Mouse (Mus musculus) embryonic facial prominence, embryonic 15.5 days (tissue): ENCODE data around the gene Gm10959. TPM values are rescaled to one million over a fixed set of nuclear protein-coding genes. Genes with fewer than 3 reads are reported as not detected.

ENCODE experiments used
- ATAC-seq: fragments of 200-750 bp; cut with Nextera tagmentation; 2 replicates; pipeline ENCODE4 v1.8.0; 2017; ENCODE audit warnings: low read depth, moderate TSS enrichment; ENCODE audit not compliant: insufficient number of reproducible peaks, low FRiP score, low TSS enrichment
- H3K27ac ChIP-seq: fragments of 300-500 bp; sonication (generic); replicated peaks from 2 replicates; pipeline ENCODE4 v1.5.1; 2015; ENCODE audit warnings: mild to moderate bottlenecking, inconsistent platforms
- H3K27me3 ChIP-seq: fragments of 300-500 bp; sonication (generic); 2 replicates; pipeline ENCODE4 v1.6.1; 2015; ENCODE audit warnings: inconsistent platforms
- H3K36me3 ChIP-seq: fragments of 300-500 bp; sonication (generic); 2 replicates; pipeline ENCODE4 v1.6.1; 2015; ENCODE audit warnings: mild to moderate bottlenecking, inconsistent platforms
- H3K4me1 ChIP-seq: fragments of 300-500 bp; sonication (generic); 2 replicates; pipeline ENCODE4 v1.6.1; 2015; ENCODE audit warnings: inconsistent platforms
- H3K4me2 ChIP-seq: fragments of 300-500 bp; sonication (generic); replicated peaks from 2 replicates; pipeline ENCODE4 v1.6.1; 2015; ENCODE audit warnings: mild to moderate bottlenecking, inconsistent platforms
- H3K4me3 ChIP-seq: fragments of 300-500 bp; sonication (generic); replicated peaks from 2 replicates; pipeline ENCODE4 v1.5.1; 2015; ENCODE audit warnings: mild to moderate bottlenecking, inconsistent platforms
- H3K9ac ChIP-seq: fragments of 300-500 bp; sonication (generic); 2 replicates; pipeline ENCODE4 v1.6.1; 2015; ENCODE audit warnings: inconsistent platforms
- H3K9me3 ChIP-seq: fragments of 300-500 bp; sonication (generic); replicated peaks from 2 replicates; pipeline ENCODE4 v1.6.1; 2016; ENCODE audit warnings: inconsistent platforms
- WGBS: fragments of 180-500 bp; shearing (Covaris S2); methylation state at CpG from one replicate; pipeline ENCODE4 v1.1.7; 2015; 5-methylcytosine and 5-hydroxymethylcytosine counted together
- polyA plus RNA-seq: library from polyadenylated mRNA; unstranded; fragments of >200 nt; fragmentation: Nextera tagmentation; extraction: Ambion mirVana; gene quantifications from 2 replicates; pipeline ENCODE4 v1.2.1, GENCODE M21; 2015

Gm10959 gene
- polyA plus RNA-seq, 1 experiment from 2014 or later, result not detected

DNA sequence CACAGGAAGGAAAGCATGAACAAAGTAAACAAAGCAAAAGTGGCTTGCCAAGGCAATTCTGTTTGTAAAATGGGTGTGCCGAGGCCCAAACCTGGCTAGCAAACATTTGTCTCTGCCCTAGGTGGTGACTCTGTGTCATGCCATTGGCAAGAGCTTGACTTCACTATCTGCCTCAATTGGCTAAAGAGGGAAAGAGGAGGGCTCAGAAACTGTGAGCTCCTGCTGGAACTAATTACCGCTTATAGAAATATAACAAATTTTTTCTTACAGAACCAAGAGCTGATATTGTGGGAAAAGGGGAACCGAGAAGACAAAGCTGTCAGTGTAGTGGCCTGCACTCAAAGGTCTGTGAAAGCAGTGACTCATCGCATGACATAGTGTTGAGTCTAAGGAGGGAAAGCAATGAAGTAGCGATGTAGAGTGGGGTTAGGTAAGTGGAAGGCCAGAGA lies 30.8 kb downstream of the Gm10959 start:
- no peak overlapping the region for H3K9ac ChIP-seq
- H3K27ac ChIP-seq, result no peak overlapping the region
- no peaks in the 10 kb centered on the region for H3K4me1 ChIP-seq
- 68% methylated on average over 5 of the region's 5 CpGs for WGBS
- no peaks in the 10 kb centered on the region for H3K27me3 ChIP-seq
- no peak overlapping the region for H3K4me3 ChIP-seq
- ATAC-seq, result no peak
- H3K4me2 ChIP-seq, result no peak overlapping the region
- H3K9me3 ChIP-seq, result no peaks in the 10 kb centered on the region
- no peaks in the 10 kb centered on the region for H3K36me3 ChIP-seq

DNA sequence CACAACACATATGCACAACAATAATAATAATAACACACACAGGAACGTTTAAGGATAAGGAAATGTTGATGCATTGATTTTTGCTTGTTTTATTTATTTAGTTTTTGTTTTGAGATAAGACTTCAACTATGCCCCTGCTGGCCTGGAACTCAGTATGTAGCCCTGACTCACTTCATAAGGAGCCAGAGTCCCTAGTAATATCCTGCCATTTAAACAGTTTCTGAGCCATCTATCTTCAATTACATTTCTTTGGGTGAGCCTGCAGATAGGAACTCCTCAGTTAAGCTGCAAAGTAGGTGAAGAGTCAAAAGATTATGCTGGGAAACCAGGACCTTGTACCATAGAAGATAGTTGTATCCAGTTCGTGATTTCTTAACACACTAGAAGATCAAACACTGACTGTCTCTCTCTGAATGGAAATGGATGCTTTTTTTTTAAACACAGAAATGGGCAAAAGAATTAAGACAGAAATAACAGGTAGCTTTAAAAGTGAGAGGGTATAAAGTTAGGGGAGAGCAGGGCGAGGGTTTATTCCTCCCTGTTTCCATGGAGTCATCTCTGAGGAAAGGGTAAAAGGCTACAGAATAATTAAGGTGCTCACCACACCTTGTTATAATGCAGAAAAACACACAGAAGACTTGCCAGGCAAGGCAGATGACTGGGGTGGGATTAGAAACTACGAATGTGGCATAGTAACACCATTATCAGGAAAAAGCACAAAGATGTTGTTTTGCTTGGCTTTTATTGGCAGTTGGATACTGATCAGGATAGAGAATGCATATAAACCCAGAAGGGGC lies 31.5 kb downstream of the Gm10959 start:
- no peaks in the 10 kb centered on the region for H3K36me3 ChIP-seq

DNA sequence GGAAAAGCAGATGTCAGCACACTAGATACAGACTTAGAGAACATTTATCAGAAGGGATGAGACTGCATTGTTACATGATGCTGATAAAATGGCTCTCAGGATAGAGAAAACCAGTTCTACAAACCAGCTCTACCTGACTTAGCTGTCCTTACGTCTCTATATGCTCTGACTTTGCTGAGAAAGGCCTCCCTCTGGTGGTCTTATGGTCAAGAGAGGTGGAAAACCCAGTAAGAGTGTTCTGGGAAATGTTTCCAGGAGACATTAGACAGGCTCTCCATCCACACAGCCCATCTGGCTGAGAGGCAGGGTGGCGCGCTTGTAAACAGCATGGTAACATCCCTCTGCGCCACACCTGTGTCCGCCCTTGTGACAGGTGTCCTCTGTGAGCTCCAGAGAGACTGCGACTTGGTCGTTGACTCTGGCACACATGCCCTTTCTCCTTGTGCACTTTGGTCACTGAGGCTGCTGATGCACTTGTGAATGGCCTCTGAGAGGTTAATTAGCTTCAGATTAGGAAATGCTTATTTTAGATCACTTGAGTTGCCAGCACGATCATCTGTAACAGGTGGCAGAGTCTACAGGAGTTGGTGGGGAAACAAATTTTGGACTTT lies 40.4 kb downstream of the Gm10959 start:
- Histone ChIP-seq H3K27ac (no peak overlapping the region), H3K9me3 (no peaks in the 10 kb centered on the region), H3K9ac (no peak overlapping the region), H3K4me1 (no peaks in the 10 kb centered on the region), H3K4me3 (no peak overlapping the region), H3K4me2 (no peak overlapping the region), H3K36me3 (no peaks in the 10 kb centered on the region), H3K27me3 (no peaks in the 10 kb centered on the region)
- 81% methylated on average over 8 of the region's 8 CpGs for WGBS
- ATAC-seq, result no peak

More for the DNA sequence above, 31.5 kb downstream of the Gm10959 start:
- Histone ChIP-seq H3K27me3 (no peaks in the 10 kb centered on the region), H3K4me3 (no peak overlapping the region), H3K9me3 (no peaks in the 10 kb centered on the region), H3K9ac (no peak overlapping the region), H3K4me2 (no peak overlapping the region), H3K27ac (no peak overlapping the region), H3K4me1 (no peaks in the 10 kb centered on the region)
- WGBS, result 76% methylated on average over 4 of the region's 4 CpGs
- ATAC-seq, result no peak

DNA sequence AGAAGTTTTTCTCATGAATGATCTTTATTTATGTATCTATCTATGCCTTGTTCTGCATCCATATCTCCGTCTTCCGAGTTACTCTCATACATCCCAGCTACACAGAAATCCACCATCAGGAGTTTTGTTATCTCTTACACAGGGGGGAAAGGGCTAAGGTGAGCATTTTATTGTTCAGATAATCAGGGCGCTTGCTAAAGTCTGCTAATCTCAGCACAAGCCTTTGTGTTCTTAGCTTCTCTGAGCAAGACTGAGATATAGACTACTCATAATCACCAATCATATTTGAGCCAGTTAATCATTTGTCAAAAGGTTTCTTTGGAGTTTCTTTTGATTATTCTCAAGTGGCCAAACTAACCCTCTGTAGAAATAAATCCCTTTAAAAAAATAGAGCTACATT lies 41.6 kb downstream of the Gm10959 start:
- 95% methylated on average over 3 of the region's 3 CpGs for WGBS
- no peak overlapping the region for H3K9ac ChIP-seq

GRCm38 (mm10) chr3:122876870-122877269 lies 42.3 kb downstream of the Gm10959 start:
- Histone ChIP-seq H3K4me1 (no peaks in the 10 kb centered on the region), H3K9ac (no peak overlapping the region), H3K9me3 (no peaks in the 10 kb centered on the region), H3K4me3 (no peak overlapping the region), H3K36me3 (no peaks in the 10 kb centered on the region), H3K4me2 (no peak overlapping the region), H3K27me3 (no peaks in the 10 kb centered on the region), H3K27ac (no peak overlapping the region)
- no peak for ATAC-seq
- 88% methylated on average over 2 of the region's 2 CpGs for WGBS

More for the DNA sequence above, 41.6 kb downstream of the Gm10959 start:
- no peaks in the 10 kb centered on the region for H3K4me1 ChIP-seq
- H3K36me3 ChIP-seq, result no peaks in the 10 kb centered on the region
- ATAC-seq, result no peak
- H3K9me3 ChIP-seq, result no peaks in the 10 kb centered on the region
- H3K4me3 ChIP-seq, result no peak overlapping the region
- H3K27ac ChIP-seq, result no peak overlapping the region
- H3K27me3 ChIP-seq, result no peaks in the 10 kb centered on the region
- no peak overlapping the region for H3K4me2 ChIP-seq

DNA sequence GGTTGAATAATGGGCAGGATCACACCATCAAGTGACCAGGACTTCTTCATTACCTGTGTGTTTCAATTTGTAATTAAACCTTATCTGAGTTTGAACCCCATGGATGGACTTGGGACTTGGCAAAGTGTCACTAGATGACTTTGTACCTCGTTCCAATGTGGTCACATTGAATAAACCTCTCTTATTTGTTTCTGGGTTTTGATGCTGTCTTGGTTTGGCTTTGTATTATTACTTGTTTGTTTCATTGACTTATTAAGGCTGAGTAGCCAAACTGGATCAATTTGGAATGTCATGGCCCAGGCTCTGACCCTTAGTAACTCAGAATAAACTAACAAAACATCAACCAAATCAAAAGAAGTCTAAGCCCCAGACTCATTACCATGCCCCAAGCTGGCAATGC lies 47.6 kb downstream of the Gm10959 start:
- Histone ChIP-seq H3K4me1 (no peaks in the 10 kb centered on the region), H3K4me2 (no peak overlapping the region), H3K27ac (no peak overlapping the region), H3K9ac (no peak overlapping the region), H3K4me3 (no peak overlapping the region), H3K9me3 (no peaks in the 10 kb centered on the region), H3K27me3 (no peaks in the 10 kb centered on the region), H3K36me3 (no peaks in the 10 kb centered on the region)
- WGBS, result 92% methylated on average over 1 of the region's 1 CpGs
- no peak for ATAC-seq

DNA sequence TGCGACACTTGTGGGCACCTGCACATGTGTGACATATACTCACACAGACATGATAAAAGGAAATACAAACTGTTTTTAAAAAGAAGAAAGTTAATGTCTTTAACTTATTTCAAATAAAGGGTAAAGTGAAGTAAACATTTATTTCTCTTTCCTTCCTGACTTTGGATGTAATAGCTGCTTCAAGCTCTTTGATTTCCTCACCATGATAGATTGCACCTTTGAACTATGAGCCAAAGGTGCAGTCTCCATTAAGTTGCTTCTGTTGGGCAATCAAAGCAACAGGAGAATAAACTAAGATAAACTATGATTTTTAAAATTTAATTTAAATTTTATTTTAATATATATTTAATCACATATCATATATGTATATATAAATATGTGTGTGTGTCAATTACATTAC lies 50.9 kb downstream of the Gm10959 start:
- no peaks in the 10 kb centered on the region for H3K27me3 ChIP-seq
- H3K4me3 ChIP-seq, result no peak overlapping the region
- WGBS, result 96% methylated on average over 1 of the region's 1 CpGs
- no peaks in the 10 kb centered on the region for H3K4me1 ChIP-seq
- H3K27ac ChIP-seq, result no peak overlapping the region
- no peak overlapping the region for H3K4me2 ChIP-seq
- H3K36me3 ChIP-seq, result no peaks in the 10 kb centered on the region
- no peak overlapping the region for H3K9ac ChIP-seq
- no peak for ATAC-seq
- H3K9me3 ChIP-seq, result no peaks in the 10 kb centered on the region

DNA sequence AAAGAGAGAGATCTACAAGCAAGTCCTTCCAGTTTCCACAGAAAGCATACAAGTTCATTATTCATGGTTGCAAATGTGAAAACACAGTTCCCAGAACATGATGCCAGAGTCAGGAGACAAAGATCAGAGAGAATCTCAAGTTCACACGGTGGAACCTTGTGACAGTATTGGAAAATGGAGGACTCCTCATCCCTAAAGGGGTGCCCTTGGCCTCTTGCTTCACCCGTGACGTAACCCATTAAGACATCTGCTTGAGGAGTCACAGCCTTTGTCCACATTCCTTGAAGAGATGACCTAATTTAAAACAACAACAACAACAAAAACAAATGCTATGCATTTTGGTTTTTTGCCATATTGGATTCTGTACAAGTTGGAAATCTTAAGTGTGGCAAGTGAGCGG lies 54.1 kb downstream of the Gm10959 start:
- Histone ChIP-seq H3K4me2 (no peak overlapping the region), H3K9me3 (no peaks in the 10 kb centered on the region), H3K27ac (no peak overlapping the region), H3K4me3 (no peak overlapping the region), H3K4me1 (0 out of 2 replicates have a peak, but pooled peaks cover 3% of the 10 kb centered on the region), H3K27me3 (no peaks in the 10 kb centered on the region), H3K36me3 (no peaks in the 10 kb centered on the region), H3K9ac (no peak overlapping the region)
- ATAC-seq, result no peak
- 83% methylated on average over 4 of the region's 4 CpGs for WGBS

Other genes with a start within 250 kb of the Gm10959 start
- gene Pde5a, start 190.4 kb downstream of the Gm10959 start, polyA plus RNA-seq, result 5.0 and 6.1 TPM in 2 replicates
- gene Fabp2, start 24.3 kb downstream of the Gm10959 start, polyA plus RNA-seq, result 0.35 TPM in 1 of 2 replicates, not detected in the other
- 114 and 117 TPM in 2 replicates for gene 1810037I17Rik, start 4.8 kb upstream of the Gm10959 start, polyA plus RNA-seq
- gene Usp53, start 65.2 kb upstream of the Gm10959 start, polyA plus RNA-seq, result 7.8 and 11.0 TPM in 2 replicates
- 31.8 and 37.3 TPM in 2 replicates for gene Myoz2, start 115.7 kb upstream of the Gm10959 start, polyA plus RNA-seq